8 mouse cellular contexts compared by ENCODE assay signal in genomic region chr7:49752730-49753506, GRCm38 (mm10). TPM values are rescaled to one million over a fixed set of nuclear protein-coding genes. Genes with fewer than 3 reads are reported as not detected.
DNase-seq lines count a peak whose midpoint lies in the region; ATAC-seq lines count a peak whose summit lies in the region.

No protein-coding gene starts in this region.

- WGBS in forebrain, embryonic 11.5 days = 24% methylated on average over 25 of the region's 25 CpGs
- 25% methylated on average over 25 of the region's 25 CpGs for WGBS in intestine, embryonic 16.5 days
- WGBS in stomach, embryonic 16.5 days = 27% methylated on average over 25 of the region's 25 CpGs

- peak; percentile 47 to 78 for DNase-seq in adrenal gland, adult (ENCODE audit: inconsistent age in 2 of 2, low spot score in 1 of 2)
- DNase-seq in adrenal gland, adult 8-10 months = no peak
- peak; percentile 47 for DNase-seq in right cerebral cortex, postnatal 14 days
- no peak for DNase-seq in right cerebral cortex, postnatal 36 days (ENCODE audit: low spot score in 2 of 2)
- peak; percentile 72 for DNase-seq in forebrain, embryonic 11.5 days (ENCODE audit: low spot score)
- DNase-seq in lung, adult 18-20 months = peak; percentile 34 to 36

- ATAC-seq in forebrain, embryonic 11.5 days (replicated peaks; ENCODE audit: low FRiP score) = 0 out of 2 replicates have a peak, but pooled peaks have one; percentile 28
- ATAC-seq in intestine, embryonic 16.5 days = peak; percentile 81
- peak; percentile 42; the same call in 1 of the 2 replicates for ATAC-seq in stomach, embryonic 16.5 days (ENCODE audit: insufficient read depth, low FRiP score)

- no peak overlapping the region for H3K4me3 ChIP-seq in forebrain, embryonic 11.5 days (ENCODE audit: low read depth, low read length)
- peak overlapping the region; percentile 24 for H3K4me3 ChIP-seq in intestine, embryonic 16.5 days (ENCODE audit: low read length)
- peak overlapping the region; percentile 17; the same call in 1 of the 2 replicates for H3K4me3 ChIP-seq in stomach, embryonic 16.5 days (replicated peaks; ENCODE audit: low read length)

- H3K9ac ChIP-seq in forebrain, embryonic 11.5 days (ENCODE audit: low read length) = no peak overlapping the region
- 0 out of 2 replicates have a peak overlapping the region, but pooled peaks have one; percentile 21 for H3K9ac ChIP-seq in intestine, embryonic 16.5 days (ENCODE audit: low read depth, low read length)
- no peak overlapping the region for H3K9ac ChIP-seq in stomach, embryonic 16.5 days (ENCODE audit: low read length)

- H3K4me2 ChIP-seq in forebrain, embryonic 11.5 days (ENCODE audit: low read depth, low read length, severe bottlenecking) = peak overlapping the region; percentile 2; the same call in 1 of the 2 replicates
- peak overlapping the region; percentile 47 for H3K4me2 ChIP-seq in intestine, embryonic 16.5 days (ENCODE audit: low read depth, low read length)
- peak overlapping the region; percentile 38 for H3K4me2 ChIP-seq in stomach, embryonic 16.5 days (ENCODE audit: low read depth, low read length)

- H3K27ac ChIP-seq in forebrain, embryonic 11.5 days (ENCODE audit: low read depth, low read length) = no peak overlapping the region
- no peak overlapping the region; the same call in 1 of the 2 replicates for H3K27ac ChIP-seq in intestine, embryonic 16.5 days (ENCODE audit: low read length)
- no peak overlapping the region for H3K27ac ChIP-seq in stomach, embryonic 16.5 days (ENCODE audit: low read length)

- H3K27me3 ChIP-seq in forebrain, embryonic 11.5 days (ENCODE audit: control insufficient read depth, insufficient read depth, low read length) = peaks cover 71% of the 10 kb centered on the region
- no peaks in the 10 kb centered on the region for H3K27me3 ChIP-seq in intestine, embryonic 16.5 days (replicated peaks; ENCODE audit: control insufficient read depth, insufficient read depth, low read length)
- peaks cover 7% of the 10 kb centered on the region; the same call in 1 of the 2 replicates for H3K27me3 ChIP-seq in stomach, embryonic 16.5 days (ENCODE audit: control insufficient read depth, insufficient read depth, low read length)

- no peaks in the 10 kb centered on the region for H3K4me1 ChIP-seq in forebrain, embryonic 11.5 days (replicated peaks; ENCODE audit: control insufficient read depth, insufficient read depth, low read length)
- no peaks in the 10 kb centered on the region for H3K4me1 ChIP-seq in intestine, embryonic 16.5 days (ENCODE audit: control insufficient read depth, insufficient read depth, low read length)
- no peaks in the 10 kb centered on the region for H3K4me1 ChIP-seq in stomach, embryonic 16.5 days (ENCODE audit: control insufficient read depth, insufficient read depth, low read length)

- no peaks in the 10 kb centered on the region for H3K9me3 ChIP-seq in forebrain, embryonic 11.5 days (ENCODE audit: control insufficient read depth, low read length)
- H3K9me3 ChIP-seq in intestine, embryonic 16.5 days (ENCODE audit: control insufficient read depth, low read length) = no peaks in the 10 kb centered on the region
- no peaks in the 10 kb centered on the region for H3K9me3 ChIP-seq in stomach, embryonic 16.5 days (replicated peaks; ENCODE audit: control insufficient read depth, low read length)

- H3K36me3 ChIP-seq in forebrain, embryonic 11.5 days (ENCODE audit: control insufficient read depth, insufficient read depth, low read length) = no peaks in the 10 kb centered on the region
- no peaks in the 10 kb centered on the region for H3K36me3 ChIP-seq in intestine, embryonic 16.5 days (ENCODE audit: control insufficient read depth, insufficient read depth, low read length)
- no peaks in the 10 kb centered on the region for H3K36me3 ChIP-seq in stomach, embryonic 16.5 days (ENCODE audit: control insufficient read depth, insufficient read depth, low read length)

RNA-seq across cellular contexts. Expression of gene Htatip2, which starts 6.0 kb away (rescaled TPM):
- total RNA-seq in adrenal gland, adult 8-10 months (2022) = 10 to 100 TPM; 47.5 to 55.6 (median 50.7) TPM
- polyA plus RNA-seq in forebrain, embryonic 11.5 days (2014; fragmentation: Nextera tagmentation; extraction: Ambion mirVana) = 2.5 and 3.0 TPM in 2 replicates
- 25.7 and 26.0 TPM in 2 replicates for polyA plus RNA-seq in intestine, embryonic 16.5 days (2015; fragmentation: Nextera tagmentation; extraction: Ambion mirVana)
- 24.8 and 25.3 TPM in 2 replicates for polyA plus RNA-seq in stomach, embryonic 16.5 days (2015; fragmentation: Nextera tagmentation; extraction: Ambion mirVana)

RNA-seq across cellular contexts. Expression of gene Prmt3, which starts 25.2 kb away (rescaled TPM):
- total RNA-seq in adrenal gland, adult 8-10 months (2022) = 10 to 100 TPM; 35.2 to 53.3 (median 42.3) TPM
- 63.8 and 63.9 TPM in 2 replicates for polyA plus RNA-seq in forebrain, embryonic 11.5 days (2014; fragmentation: Nextera tagmentation; extraction: Ambion mirVana)
- polyA plus RNA-seq in intestine, embryonic 16.5 days (2015; fragmentation: Nextera tagmentation; extraction: Ambion mirVana) = 40.1 and 45.4 TPM in 2 replicates
- 40.1 and 42.0 TPM in 2 replicates for polyA plus RNA-seq in stomach, embryonic 16.5 days (2015; fragmentation: Nextera tagmentation; extraction: Ambion mirVana)

Comparison
In these comparisons a context has a peak if more than half of its experiments do, and no peak if none do; other contexts are left out.
1. DNase-seq: peak in adrenal gland, adult (2 of 2), right cerebral cortex, postnatal 14 days (single experiment), forebrain, embryonic 11.5 days (single experiment) and lung, adult 18-20 months (2 of 2); none in adrenal gland, adult 8-10 months (single experiment) and right cerebral cortex, postnatal 36 days (0 of 2).
2. ATAC-seq: peak in every context shown above with its lines; median percentile 81 in intestine, embryonic 16.5 days; 42 in stomach, embryonic 16.5 days; 28 in forebrain, embryonic 11.5 days.
3. Peak in every context shown above with its lines, with median percentiles within 50 percentile points of each other: H3K4me2 ChIP-seq.